Mouse (Mus musculus) monocyte, adult 5-6 weeks (primary cell): ENCODE results near the gene Rapgefl1. TPM values are rescaled to one million over a fixed set of nuclear protein-coding genes. Genes with fewer than 3 reads are reported as not detected.

Experiments used
- ATAC-seq: fragments of 153-309, 156-312 bp; replicated peaks from 2 replicates; pipeline ENCODE4 v1.8.0; 2017; ENCODE audit warnings: mild to moderate bottlenecking; ENCODE audit not compliant: low TSS enrichment, insufficient number of reproducible peaks, severe bottlenecking, poor library complexity, low FRiP score
- total RNA-seq: library from RNA; stranded (forward); fragments of 200-1000, 200-491, 200-594 nt; gene quantifications from 3 replicates; pipeline ENCODE4 v1.2.3, GENCODE M21; 2017

Gene Rapgefl1
- total RNA-seq, 1 experiment from 2014 or later: not detected

DNA sequence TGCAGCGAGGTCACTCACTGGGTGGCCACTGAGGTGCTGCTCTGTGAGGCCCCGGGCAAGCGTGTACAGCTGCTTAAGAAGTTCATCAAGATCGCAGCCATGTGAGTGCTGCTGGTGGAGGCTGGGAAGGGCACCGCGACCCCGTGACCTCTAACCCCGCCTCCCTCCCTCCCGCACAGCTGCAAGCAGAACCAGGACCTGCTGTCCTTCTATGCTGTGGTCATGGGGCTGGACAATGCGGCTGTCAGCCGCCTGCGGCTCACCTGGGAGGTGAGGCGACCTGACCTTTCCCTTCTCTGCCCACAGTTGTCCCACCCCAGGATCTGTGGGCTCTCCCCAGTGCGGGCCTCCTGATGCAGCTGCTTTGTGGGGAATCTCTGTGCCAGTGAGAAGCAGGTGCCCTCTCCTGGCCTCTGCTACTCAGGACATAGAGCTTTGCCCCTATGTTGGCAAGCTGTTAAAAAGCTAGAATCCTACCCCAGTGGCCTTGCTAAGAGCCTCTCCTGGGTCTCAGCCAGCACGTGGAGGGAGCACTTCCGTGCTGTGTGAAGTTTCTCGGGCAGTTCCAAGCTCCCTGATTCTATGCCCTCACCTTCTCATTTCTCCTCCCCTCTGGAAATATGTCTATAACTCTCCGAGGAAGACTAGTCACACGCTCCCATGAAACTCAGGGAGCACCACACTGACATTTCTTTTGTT, 12.8 kb downstream of the Rapgefl1 start:
- ATAC-seq: no peak

DNA sequence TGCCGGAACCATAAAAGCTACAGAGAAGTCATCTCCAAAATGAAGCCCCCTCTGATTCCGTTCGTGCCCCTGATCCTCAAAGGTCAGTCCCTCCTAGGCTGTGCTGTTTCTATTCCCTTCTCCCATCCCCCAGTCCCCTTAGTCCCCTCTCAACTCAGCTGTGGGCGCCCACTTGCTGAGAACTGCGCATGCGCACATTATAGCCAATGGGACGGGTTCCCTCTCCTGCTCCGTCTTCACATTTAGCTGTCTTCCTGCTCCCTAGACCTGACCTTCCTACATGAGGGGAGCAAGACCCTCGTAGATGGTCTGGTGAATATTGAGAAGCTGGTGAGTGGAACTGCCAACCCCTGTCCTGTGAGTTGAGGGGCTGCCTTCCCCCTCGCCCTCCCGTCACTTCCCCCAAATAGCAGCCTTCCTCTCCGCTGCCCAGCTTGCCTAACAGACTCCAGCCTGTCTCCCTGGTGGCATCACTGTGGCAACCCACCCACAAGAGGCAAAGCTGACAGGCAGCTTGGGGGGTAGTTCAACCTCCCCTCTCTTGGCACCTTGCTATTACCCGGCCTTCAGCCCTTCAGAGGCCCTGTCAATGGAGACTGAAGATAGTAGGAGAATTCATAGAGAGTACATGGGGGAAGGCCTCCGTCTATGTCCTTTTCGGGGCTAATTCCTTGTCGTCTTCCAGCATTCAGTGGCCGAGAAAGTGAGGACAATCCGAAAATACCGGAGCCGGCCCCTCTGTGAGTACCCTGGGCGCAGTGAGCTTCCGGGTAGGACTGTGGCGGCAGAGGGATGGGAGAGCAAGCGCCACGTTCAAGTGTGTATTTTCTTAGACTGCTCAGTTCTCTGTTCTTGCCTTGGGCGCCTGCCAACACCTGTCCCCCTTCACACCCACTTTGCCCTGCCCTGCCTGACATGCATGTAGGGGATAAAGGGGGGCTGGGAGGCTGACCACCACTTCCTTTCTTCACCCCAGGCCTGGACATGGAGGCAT, 13.8 kb downstream of the Rapgefl1 start:
- no peak for ATAC-seq

DNA sequence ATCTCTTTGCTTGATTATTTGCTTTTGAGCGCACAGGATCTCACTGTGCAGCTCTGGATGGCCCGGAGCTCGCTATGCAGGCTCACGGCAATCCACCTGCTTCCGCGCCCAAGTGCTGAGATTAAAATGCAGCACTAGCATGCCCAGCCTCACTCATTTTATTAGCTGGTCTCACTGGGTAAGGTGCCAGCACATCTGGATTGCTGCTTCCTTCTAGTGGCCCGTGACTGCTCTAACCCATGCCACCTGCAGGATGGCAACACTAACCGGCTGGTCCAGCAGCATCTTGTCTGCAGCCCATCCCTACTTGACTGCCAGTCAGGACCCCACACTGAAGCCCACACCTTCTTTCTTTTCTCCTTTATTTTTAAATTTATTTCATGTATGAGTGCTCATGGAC, 17.5 kb downstream of the Rapgefl1 start:
- ATAC-seq: no peak

DNA sequence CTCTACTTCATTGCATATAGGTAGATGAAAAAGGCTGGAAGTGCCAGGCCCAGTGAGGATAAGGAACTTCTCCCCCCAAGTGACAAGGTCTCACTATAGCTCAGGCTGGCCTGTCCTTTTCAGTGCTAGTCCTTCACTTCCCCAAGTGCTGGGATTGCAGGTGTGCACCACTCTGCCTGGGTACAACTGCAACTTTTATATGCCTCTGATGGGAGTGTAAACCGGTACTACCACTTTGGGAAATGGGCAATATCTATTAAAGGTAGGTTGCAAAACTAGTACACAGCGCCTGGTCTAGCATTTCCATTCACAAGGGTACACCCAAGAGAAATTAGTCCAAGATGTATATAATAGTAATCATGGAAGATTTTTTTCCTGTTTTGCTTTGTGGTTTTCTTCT, 18.1 kb downstream of the Rapgefl1 start:
- no peak for ATAC-seq

DNA sequence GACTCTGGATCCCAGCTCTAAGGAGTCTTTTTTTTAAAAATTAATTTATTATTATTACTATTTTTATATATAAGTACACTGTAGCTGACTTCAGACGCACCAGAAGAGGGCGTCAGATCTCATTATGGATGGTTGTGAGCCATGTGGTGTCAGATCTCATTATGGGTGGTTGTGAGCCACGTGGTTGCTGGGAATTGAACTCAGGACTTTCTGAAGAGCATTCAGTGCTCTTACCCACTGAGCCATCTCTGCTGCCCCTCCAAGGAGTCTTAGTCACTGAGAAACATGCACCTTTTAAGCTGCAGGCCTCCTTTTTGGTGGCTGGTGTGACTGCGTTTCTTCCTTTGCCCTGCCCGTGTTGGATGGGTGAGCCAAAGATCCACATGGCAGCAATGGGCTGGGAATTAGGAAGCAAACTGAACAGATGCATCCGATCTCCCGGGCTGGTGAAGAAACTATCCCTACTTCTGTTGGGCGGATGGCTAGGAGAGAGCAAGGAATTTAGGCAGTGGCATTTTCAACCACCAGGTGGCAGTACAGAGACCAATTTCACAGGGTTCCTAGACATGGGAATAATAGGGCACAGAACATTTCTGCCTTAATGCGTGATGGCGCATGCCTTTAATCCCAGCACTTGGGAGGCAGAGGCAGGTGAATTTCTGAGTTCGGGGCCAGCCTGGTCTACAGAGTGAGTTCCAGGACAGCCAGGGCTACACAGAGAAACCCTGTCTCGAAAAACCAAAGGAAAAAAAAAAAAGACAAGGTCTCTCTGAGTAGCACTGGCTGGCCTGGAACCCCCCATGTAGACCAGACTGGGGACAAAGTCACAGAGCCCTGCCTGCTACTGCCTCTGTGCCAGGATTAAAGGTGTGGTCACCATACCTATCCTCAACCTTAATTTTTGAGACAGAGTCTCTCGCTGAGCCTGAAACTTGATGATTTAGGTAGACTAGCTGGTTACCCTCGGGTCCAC, 22.5 kb downstream of the Rapgefl1 start:
- ATAC-seq: 0 out of 2 replicates have a peak, but pooled peaks have one; percentile 48

DNA sequence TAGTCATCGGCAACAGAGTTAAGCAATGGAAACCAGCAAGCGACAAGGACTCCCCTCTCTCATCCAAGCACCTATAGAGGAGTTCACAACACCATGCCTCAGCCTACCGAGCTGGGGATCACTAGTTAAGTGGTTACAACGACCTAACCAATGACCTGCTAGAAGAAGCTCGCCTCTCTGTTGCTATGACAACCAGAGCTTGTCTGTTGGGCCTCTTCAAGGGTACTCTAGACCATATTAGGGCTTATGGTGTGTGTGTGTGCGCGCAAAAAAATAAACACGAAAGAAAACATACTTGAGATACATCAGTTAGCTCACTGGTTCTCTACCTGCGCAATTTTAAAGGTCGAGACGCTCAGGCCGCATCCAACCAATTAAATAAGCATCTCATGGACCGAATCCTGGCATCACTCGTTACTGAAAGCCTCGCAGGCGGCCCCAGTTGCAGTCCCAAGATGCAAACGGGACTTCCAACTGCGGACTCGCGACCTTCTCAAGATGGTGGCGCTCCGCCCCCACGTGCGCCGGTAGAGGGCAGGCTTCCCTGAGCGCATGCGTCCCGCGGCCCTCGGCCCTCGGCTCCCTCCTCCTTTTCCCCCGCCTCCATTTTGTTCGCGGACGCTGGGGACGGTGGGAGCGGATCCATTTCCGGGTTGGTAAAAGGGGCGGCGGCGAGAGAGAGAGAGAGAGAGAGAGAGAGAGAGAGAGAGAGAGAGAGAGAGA, 26.6 kb downstream of the Rapgefl1 start, which contains the start of gene Wipf2:
Wipf2 (plus strand) TSS at position 611 of the 723 bp plus-strand sequence.
- ATAC-seq: peak; percentile 94

DNA sequence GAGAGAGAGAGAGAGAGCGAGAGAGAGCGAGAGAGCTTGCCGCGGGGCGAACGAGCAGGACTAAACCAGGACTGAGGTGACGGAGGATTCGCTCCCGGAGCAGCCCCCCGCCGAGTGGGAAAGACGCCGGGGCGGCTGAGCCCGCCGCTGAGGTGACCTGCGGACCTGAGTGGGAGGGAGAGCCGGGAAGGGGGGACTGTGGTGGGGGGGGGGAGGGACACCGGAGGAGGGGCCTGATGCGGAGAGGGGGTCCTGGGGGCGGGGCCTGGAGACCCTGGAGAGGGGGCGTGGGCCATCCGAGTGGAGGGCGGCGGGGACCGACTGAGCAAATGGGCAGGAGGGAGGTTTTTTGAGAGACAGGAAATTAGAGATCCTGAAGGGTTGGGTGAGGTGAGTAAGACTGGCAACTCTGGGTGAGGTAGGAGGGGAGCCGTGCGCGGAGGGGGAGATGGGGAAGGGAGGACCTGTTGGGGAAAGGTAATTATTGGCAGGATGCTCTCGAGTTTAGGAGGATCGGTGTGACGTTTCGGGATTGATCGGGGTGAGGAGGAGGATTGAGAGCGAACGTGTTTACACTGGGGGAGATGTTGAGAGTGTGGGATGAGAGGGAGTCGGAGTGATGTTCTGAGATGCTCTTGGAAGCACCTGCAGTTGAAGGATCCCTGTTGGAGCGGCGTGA, 27.3 kb downstream of the Rapgefl1 start:
- ATAC-seq: 0 out of 2 replicates have a peak, but pooled peaks have one; percentile 13

DNA sequence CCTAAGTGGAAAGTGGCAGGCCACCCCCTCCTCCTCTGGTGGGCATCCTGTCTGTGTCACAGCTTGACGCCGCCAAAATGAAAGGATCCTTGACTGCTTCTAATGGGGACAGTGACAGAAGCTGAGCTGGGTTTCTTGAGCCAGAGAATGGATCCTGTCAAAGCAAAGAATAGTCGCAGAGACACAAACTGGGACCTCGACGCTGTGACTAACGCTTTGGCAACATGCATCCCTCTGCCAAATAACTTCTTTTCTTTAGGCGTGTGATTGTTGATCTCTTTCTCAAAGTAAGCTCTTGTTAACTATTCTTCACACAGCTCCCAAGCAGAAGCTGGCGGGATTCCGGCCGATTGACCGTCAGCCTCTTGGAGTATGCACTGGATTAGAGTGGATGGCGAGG, 30.7 kb downstream of the Rapgefl1 start:
- ATAC-seq: no peak

DNA sequence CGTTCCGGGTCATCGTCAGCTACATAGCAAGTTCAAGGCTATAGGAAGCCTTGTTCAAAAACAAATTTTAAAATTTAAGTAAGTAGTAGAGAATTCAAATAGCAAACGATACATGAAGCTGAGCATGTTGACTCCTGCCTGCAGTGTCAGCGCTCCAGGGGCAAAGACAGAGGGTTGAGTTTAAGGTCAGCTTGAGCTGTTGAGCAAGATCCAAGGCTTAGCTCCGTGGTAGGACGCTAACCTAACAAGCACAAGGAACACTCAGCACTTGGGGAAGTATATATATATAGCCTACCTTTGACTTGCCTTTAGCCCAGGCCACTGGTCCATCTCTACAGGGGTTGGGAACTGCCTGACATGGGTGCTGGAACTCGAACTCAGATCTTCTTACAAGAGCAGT, 33.3 kb downstream of the Rapgefl1 start:
- no peak for ATAC-seq

DNA sequence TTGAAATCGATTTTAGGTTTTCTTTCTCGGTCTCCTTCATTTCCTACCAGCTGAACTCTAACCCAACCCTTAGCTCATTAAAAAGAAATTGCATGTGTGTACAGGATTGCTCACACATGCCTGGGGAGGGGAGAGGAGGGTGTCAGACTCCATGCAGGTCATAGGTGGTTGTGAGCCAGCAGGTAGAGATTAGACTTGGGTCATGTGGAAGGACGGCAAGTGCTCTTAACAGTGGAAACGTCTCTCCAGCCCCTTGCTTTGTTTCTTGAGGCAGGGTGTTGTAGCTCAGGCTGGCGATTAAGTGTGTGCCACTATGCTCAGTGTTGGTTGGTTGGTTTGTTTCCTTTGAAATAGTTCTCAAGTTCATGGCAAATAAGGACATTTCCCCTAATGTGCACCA, 34.2 kb downstream of the Rapgefl1 start:
- no peak for ATAC-seq

DNA sequence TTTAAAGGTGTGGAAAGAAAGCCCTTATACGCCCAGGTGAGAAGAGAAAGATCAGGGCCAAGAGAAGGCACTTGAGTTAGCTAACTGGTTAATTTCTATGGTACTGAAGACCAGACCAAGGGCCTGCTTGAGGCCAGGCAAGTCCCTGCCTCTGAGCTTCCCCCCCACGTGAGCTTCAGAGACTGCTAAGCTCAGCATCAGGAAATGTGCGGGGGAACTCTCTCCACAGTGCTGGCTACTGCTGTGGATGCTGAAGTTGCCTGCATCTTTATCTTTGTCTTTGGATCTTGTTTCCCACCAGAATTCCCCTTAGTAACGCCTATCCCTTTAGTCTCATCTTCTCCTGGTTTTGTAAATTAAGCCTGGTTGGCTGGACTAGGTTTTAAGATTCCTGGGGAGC, 34.8 kb downstream of the Rapgefl1 start:
- no peak for ATAC-seq

DNA sequence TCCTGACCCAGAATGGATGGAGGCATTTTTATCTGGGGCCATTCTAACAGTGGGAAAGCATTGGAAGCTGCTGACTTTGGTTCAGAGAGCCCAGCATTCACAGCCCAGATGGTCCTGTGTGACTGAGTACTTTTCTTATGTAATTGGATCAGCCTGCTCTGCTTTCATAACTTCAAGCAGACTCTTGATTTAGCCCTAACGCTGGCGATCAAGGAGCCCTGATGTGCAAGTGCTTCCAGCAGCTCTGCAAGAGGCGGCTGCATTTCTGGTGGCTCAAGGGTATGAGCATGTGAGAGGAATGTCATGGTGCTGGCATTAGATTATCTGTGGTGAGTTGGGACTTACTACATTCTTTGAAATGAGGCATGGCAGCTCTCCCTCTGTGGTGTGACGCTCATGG, 35.5 kb downstream of the Rapgefl1 start:
- no peak for ATAC-seq

DNA sequence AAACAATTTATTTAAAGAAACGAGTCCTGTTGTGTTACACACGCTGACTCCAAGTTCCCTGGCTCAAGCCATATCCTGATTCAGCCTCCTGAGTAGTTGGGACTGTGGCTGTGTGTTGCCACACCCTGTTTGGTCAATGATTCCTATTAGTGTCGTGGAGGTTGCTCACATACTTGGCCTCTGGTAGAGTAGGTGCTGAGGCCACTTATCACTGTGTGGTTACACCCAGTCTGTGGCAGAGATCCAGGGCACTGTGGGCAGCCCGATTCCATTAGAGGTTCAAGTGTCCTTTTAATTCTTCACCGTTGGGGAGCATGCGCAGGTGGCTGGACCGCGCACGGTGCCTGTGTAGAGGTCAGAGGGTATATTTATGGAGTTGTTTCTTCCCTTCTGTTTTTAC, 37.3 kb downstream of the Rapgefl1 start:
- ATAC-seq: no peak

DNA sequence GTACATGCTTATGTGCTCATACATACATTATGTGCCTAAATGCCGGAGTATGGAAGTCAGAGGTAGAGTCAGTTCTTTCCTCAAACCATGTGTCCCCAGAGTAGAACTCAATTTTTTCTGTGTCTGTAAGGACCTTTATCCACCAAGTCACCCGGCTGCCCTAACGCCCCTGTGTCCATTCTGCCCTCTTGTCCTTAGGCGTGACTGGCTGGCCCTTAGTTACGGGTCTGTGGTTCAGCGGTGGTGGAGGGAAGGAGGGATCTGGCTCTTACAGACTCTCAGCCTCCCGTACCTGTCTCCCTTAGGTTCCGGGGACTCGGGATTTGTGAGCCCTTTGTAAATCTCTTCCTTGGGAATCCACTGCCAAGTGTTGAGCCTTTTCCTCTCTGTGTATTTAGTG, 40.4 kb downstream of the Rapgefl1 start:
- no peak for ATAC-seq

DNA sequence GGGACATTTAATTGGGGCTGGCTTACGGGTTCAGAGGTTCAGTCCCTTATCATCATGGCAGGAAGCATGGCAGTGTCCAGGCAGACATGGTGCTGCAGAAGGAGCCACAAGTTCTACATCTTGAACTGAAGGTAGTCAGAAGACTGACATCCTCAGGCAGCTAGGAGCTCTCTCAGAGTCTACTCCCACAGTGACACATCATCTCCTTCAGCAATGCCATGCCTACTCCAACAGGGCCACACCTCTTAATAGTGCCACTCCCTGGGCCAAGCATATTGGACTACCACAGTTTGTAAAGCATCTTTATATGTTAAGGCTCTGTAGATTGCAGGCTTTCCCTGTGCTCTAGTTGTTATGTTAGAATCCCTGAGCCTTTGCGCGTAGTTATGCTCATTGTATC, 51.1 kb downstream of the Rapgefl1 start:
- ATAC-seq: no peak

DNA sequence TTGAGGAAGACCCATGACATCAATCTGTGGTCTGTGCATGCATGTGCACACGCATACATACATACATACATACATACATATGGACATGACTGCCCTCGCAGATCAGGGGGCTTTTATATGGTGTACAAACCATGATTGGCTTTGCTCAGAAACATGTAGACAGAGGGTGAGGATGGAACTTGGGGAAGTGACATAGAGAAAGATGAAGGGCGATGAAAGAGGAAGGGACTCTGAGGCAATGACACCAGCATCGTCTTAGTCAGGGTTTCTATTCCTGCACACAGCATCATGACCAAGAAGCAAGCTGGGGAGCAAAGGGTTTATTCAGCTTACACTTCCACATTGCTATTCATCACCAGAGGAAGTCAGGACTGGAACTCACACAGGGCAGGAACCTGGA, 52.5 kb downstream of the Rapgefl1 start:
- peak; percentile 82 for ATAC-seq

DNA sequence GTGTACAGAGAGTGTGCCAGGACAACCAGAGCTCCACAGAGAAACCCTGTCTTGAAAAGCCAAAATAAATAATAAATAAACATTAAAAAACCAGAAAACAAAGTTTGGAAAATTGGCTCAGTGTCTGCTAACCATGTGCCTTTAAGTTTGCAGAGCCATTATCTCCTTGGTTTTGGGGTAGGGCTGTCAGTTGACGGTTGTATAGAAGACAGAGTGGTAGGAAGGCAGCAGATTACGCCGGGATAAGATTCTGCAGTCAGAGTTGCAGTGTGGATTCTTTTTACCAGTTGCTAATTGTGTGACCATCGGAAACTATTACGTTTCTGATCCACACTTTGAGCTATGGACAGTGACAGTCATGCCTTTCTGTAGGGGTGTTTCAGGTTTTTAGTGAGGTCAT, 53.4 kb downstream of the Rapgefl1 start:
- ATAC-seq: no peak

DNA sequence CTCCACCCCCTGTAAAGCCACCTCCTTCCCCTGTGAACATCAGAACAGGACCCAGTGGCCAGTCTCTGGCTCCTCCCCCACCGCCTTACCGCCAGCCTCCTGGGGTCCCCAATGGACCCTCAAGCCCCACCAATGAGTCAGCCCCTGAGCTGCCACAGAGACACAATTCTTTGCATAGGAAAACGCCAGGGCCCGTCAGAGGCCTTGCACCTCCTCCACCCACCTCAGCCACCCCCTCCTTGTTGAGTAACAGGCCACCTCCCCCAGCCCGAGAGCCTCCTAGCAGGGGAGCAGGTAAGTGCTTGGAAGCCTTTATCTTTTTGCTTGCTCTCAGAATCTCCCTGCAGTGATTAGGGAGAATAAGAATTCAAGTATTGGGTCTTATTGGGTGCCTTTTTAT, 55.8 kb downstream of the Rapgefl1 start:
- no peak for ATAC-seq
